Mouse (Mus musculus): ENCODE data around the gene BC049730.
"Not testable (repeated sequence)": the region's sequence is repeated elsewhere in the genome, so short reads cannot be mapped to it uniquely, and the experiment has no call there.

GRCm38 (mm10) chr7:24692693-24693092 is 16.3 kb upstream of the BC049730 start:
- TF ChIP-seq EP300, CTCF (IDR thresholded peaks at IDR 0.05; ENCODE audit: low read depth): not testable (repeated sequence)
